Mouse (Mus musculus): Measurements from ENCODE around the gene D930020B18Rik. TPM values are rescaled to one million over a fixed set of nuclear protein-coding genes. Genes with fewer than 3 reads are reported as not detected.

Gene D930020B18Rik
- polyA plus RNA-seq, 1 experiment from 2014 or later, result 0.23 TPM

- no peak overlapping the region for H3K4me2 ChIP-seq
- H3K4me1 ChIP-seq, result peaks cover 12% of the 10 kb centered on the region
- H3K9me3 ChIP-seq (replicated peaks), result no peaks in the 10 kb centered on the region
- peaks cover 20% of the 10 kb centered on the region for H3K36me3 ChIP-seq
- no peak overlapping the region for H3K4me3 ChIP-seq (replicated peaks)
- ATAC-seq (ENCODE audit: low FRiP score), result no peak
- no peaks in the 10 kb centered on the region for H3K27me3 ChIP-seq (replicated peaks)
- 39% methylated on average over 4 of the region's 4 CpGs for WGBS
- no peak overlapping the region for H3K9ac ChIP-seq (replicated peaks)
- no peak overlapping the region for H3K27ac ChIP-seq (replicated peaks)
These were observed 100.9 kb downstream of the D930020B18Rik start for GRCm38 (mm10) chr10:121742336-121742735.

Small RNAs within 50 kb of the gene (microRNA-seq; reads per million reads assigned to microRNA genes)
- not detected for gene Gm24330

Other genes with a start within 250 kb of the D930020B18Rik start
- 6.7 and 7.1 TPM in 2 replicates for gene Rassf3, start 165.2 kb upstream of the D930020B18Rik start, polyA plus RNA-seq (2015; fragmentation: Nextera tagmentation; extraction: Ambion mirVana)
- 28.2 and 29.3 TPM in 2 replicates for gene Tbk1, start 54.8 kb upstream of the D930020B18Rik start, polyA plus RNA-seq (2015; fragmentation: Nextera tagmentation; extraction: Ambion mirVana)
- gene Xpot, start 15.3 kb upstream of the D930020B18Rik start, polyA plus RNA-seq (2015; fragmentation: Nextera tagmentation; extraction: Ambion mirVana), result 25.6 and 28.7 TPM in 2 replicates
- 2.3 and 2.8 TPM in 2 replicates for gene BC048403, start 98.3 kb downstream of the D930020B18Rik start, polyA plus RNA-seq (2015; fragmentation: Nextera tagmentation; extraction: Ambion mirVana)